Mouse (Mus musculus) myocyte (in vitro differentiated cells): ENCODE results near the gene Plxna1. TPM values are rescaled to one million over a fixed set of nuclear protein-coding genes. Genes with fewer than 3 reads are reported as not detected.

Experiments used
- H3K27me3 ChIP-seq: one replicate; pipeline ENCODE4 v1.6.1; 2011; ENCODE audit not compliant: control insufficient read depth, insufficient read depth, insufficient read length
- H3K36me3 ChIP-seq: one replicate; pipeline ENCODE4 v1.6.1; 2011; ENCODE audit not compliant: control insufficient read depth, insufficient read depth
- H3K4me2 ChIP-seq: one replicate; pipeline ENCODE4 v1.6.1; 2011; ENCODE audit warnings: low read depth, control low read depth
- H3K4me3 ChIP-seq: one replicate; pipeline ENCODE4 v1.5.1; 2011; ENCODE audit warnings: mild to moderate bottlenecking, control low read depth, moderate library complexity
- H3K79me2 ChIP-seq: one replicate; pipeline ENCODE4 v1.6.1; 2011; ENCODE audit not compliant: control insufficient read depth, insufficient read depth
- H3ac ChIP-seq: one replicate; pipeline ENCODE4 v1.6.1; 2011; ENCODE audit not compliant: control insufficient read depth, insufficient read length
- CEBPB ChIP-seq: IDR thresholded peaks from 2 replicates; pipeline ENCODE4 v1.6.1; 2011; ENCODE audit warnings: mild to moderate bottlenecking, moderate library complexity; ENCODE audit not compliant: poor library complexity, insufficient read depth, severe bottlenecking
- E2F4 ChIP-seq: IDR thresholded peaks from one replicate; pipeline ENCODE4 v1.6.1; 2011; ENCODE audit warnings: mild to moderate bottlenecking, control low read depth, moderate library complexity; ENCODE audit not compliant: insufficient read depth
- MAX ChIP-seq: IDR thresholded peaks from one replicate; pipeline ENCODE4 v1.6.1; 2011; ENCODE audit warnings: low read depth, mild to moderate bottlenecking, control low read depth
- MYOD1 ChIP-seq, 3 experiments: IDR thresholded peaks; one replicate each; pipeline ENCODE4 v1.6.1; 2011; ENCODE audit warnings: control low read depth in 2 of 3, low read depth in 2 of 3, mild to moderate bottlenecking in 2 of 3, moderate library complexity in 1 of 3; ENCODE audit not compliant: insufficient read length in 2 of 3, control insufficient read depth in 1 of 3
- MYOG ChIP-seq, 3 experiments: IDR thresholded peaks; one replicate each; pipeline ENCODE4 v1.6.1; 2011; ENCODE audit warnings: control low read depth in 2 of 3, low read depth in 2 of 3, mild to moderate bottlenecking in 2 of 3; ENCODE audit not compliant: insufficient read length in 2 of 3, control insufficient read depth in 1 of 3, insufficient read depth in 1 of 3
- POLR2A ChIP-seq: IDR thresholded peaks from one replicate; pipeline ENCODE4 v1.6.1; 2011; ENCODE audit warnings: low read depth, mild to moderate bottlenecking, control low read depth, moderate library complexity; ENCODE audit not compliant: insufficient read length
- POLR2AphosphoS2 ChIP-seq: IDR thresholded peaks from one replicate; pipeline ENCODE4 v1.6.1; 2011; ENCODE audit warnings: low read depth, control low read depth; ENCODE audit not compliant: insufficient read length
- REST ChIP-seq: IDR thresholded peaks from one replicate; pipeline ENCODE4 v1.6.1; 2011; ENCODE audit warnings: mild to moderate bottlenecking, control low read depth, moderate library complexity; ENCODE audit not compliant: insufficient read depth, insufficient read length
- SRF ChIP-seq: IDR thresholded peaks from one replicate; pipeline ENCODE4 v1.6.1; 2011; ENCODE audit warnings: low read depth; ENCODE audit not compliant: control insufficient read depth, insufficient read length
- TCF12 ChIP-seq: IDR thresholded peaks from one replicate; pipeline ENCODE4 v1.6.1; 2011; ENCODE audit warnings: mild to moderate bottlenecking, control low read depth; ENCODE audit not compliant: poor library complexity, insufficient read depth, severe bottlenecking
- TCF3 ChIP-seq: IDR thresholded peaks from one replicate; pipeline ENCODE4 v1.6.1; 2011; ENCODE audit warnings: low read depth, control low read depth; ENCODE audit not compliant: insufficient read length
- USF1 ChIP-seq: IDR thresholded peaks from one replicate; pipeline ENCODE4 v1.6.1; 2011; ENCODE audit warnings: low read depth, mild to moderate bottlenecking, control low read depth, moderate library complexity
- polyA plus RNA-seq: library from polyadenylated mRNA; unstranded; fragments of >200 nt; fragmentation: generic; extraction: Trizol; gene quantifications from one replicate; pipeline ENCODE4 v1.2.1, GENCODE M21; 2012; ENCODE audit warnings: missing spikeins

The Plxna1 gene
- polyA plus RNA-seq, 1 experiment: 64.4 TPM

GRCm38 (mm10) chr6:89286286-89286655, 76.1 kb downstream of the Plxna1 start:
- TF ChIP-seq MYOD1 (IDR thresholded peaks at IDR 0.05; ENCODE audit: control insufficient read depth in 1 of 3, insufficient read length in 2 of 3, low read depth in 2 of 3) (no peak), REST (no peak), POLR2AphosphoS2 (no peak), POLR2A (no peak), MAX (no peak), TCF3 (no peak), E2F4 (no peak), USF1 (no peak), CEBPB (no peak), MYOG (IDR thresholded peaks at IDR 0.05; ENCODE audit: control insufficient read depth in 1 of 3, insufficient read depth in 1 of 3, insufficient read length in 2 of 3, low read depth in 2 of 3) (no peak), TCF12 (no peak), SRF (no peak)
- H3K79me2 ChIP-seq: no peaks in the 10 kb centered on the region
- H3K4me3 ChIP-seq: no peak overlapping the region
- H3K4me2 ChIP-seq: no peak overlapping the region
- no peaks in the 10 kb centered on the region for H3K36me3 ChIP-seq
- H3K27me3 ChIP-seq: peaks cover 7% of the 10 kb centered on the region
- H3ac ChIP-seq: no peak overlapping the region

DNA sequence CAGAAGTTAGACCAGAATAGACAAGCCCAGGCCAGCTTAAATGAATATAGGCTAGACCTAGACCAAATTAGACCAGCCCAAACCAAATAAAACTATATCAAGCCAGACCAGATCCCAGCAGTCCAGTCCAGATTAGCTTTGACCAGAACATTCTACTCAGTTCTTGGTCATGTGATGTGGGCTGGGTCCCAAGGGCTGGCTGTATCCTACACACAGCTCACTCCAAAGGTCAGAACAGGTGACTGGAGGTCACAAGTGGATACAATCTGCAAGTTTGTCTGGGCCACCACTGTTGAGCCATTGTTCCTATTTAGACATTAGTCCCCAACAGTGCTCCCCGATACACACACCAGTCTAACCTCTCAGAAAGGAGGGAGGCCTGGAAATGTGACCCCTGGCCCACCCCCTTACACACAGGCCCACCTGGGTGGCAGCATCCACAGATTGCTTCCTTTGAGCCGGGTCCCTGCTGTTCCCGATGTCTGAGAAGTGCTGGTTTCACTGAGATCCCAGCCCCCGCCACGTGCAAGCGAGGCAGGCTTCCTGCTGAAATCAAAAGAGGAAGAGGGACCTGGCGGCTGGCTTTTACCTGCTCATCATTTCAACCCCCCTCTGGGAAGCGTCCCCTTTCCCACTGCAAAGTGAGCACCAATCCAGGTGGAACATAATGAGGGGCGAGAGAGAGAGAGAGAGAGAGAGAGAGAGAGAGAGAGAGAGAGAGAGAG, 76.7 kb downstream of the Plxna1 start:
- no peak overlapping the region for H3K4me3 ChIP-seq
- no peaks in the 10 kb centered on the region for H3K79me2 ChIP-seq
- TF ChIP-seq CEBPB (no peak), USF1 (no peak), MYOG (IDR thresholded peaks at IDR 0.05; ENCODE audit: control insufficient read depth in 1 of 3, insufficient read depth in 1 of 3, insufficient read length in 2 of 3, low read depth in 2 of 3) (no peak), POLR2AphosphoS2 (no peak), TCF12 (no peak), TCF3 (no peak), E2F4 (no peak), POLR2A (no peak), SRF (no peak), MAX (no peak), REST (no peak), MYOD1 (IDR thresholded peaks at IDR 0.05; ENCODE audit: control insufficient read depth in 1 of 3, insufficient read length in 2 of 3, low read depth in 2 of 3) (no peak)
- H3K4me2 ChIP-seq: no peak overlapping the region
- no peak overlapping the region for H3ac ChIP-seq
- peaks cover 5% of the 10 kb centered on the region for H3K27me3 ChIP-seq
- H3K36me3 ChIP-seq: no peaks in the 10 kb centered on the region

- TF ChIP-seq MYOD1 (IDR thresholded peaks at IDR 0.05; ENCODE audit: control insufficient read depth in 1 of 3, insufficient read length in 2 of 3, low read depth in 2 of 3): no peak
- TF ChIP-seq REST: no peak
- TF ChIP-seq POLR2A: no peak
These were observed 77.3 kb downstream of the Plxna1 start for GRCm38 (mm10) chr6:89285116-89285515.

GRCm38 (mm10) chr6:89283095-89283494, 79.3 kb downstream of the Plxna1 start:
- Histone ChIP-seq H3ac (no peak overlapping the region), H3K79me2 (no peaks in the 10 kb centered on the region), H3K36me3 (no peaks in the 10 kb centered on the region), H3K27me3 (peaks cover 6% of the 10 kb centered on the region), H3K4me2 (no peak overlapping the region), H3K4me3 (no peak overlapping the region)
- TF ChIP-seq TCF3 (no peak), E2F4 (no peak), CEBPB (no peak), POLR2AphosphoS2 (no peak), MYOD1 (IDR thresholded peaks at IDR 0.05; ENCODE audit: control insufficient read depth in 1 of 3, insufficient read length in 2 of 3, low read depth in 2 of 3) (no peak), USF1 (no peak), MYOG (IDR thresholded peaks at IDR 0.05; ENCODE audit: control insufficient read depth in 1 of 3, insufficient read depth in 1 of 3, insufficient read length in 2 of 3, low read depth in 2 of 3) (no peak), TCF12 (no peak), MAX (no peak), REST (no peak), POLR2A (no peak), SRF (no peak)

More at GRCm38 (mm10) chr6:89285116-89285515, 77.3 kb downstream of the Plxna1 start:
- H3K4me3 ChIP-seq: no peak overlapping the region
- H3K36me3 ChIP-seq: no peaks in the 10 kb centered on the region
- H3K79me2 ChIP-seq: no peaks in the 10 kb centered on the region
- peaks cover 6% of the 10 kb centered on the region for H3K27me3 ChIP-seq
- H3ac ChIP-seq: no peak overlapping the region
- no peak overlapping the region for H3K4me2 ChIP-seq

GRCm38 (mm10) chr6:89282626-89283025, 79.8 kb downstream of the Plxna1 start:
- TF ChIP-seq MYOG (IDR thresholded peaks at IDR 0.05; ENCODE audit: control insufficient read depth in 1 of 3, insufficient read depth in 1 of 3, insufficient read length in 2 of 3, low read depth in 2 of 3) (no peak), MAX (no peak), USF1 (no peak), SRF (no peak), POLR2AphosphoS2 (no peak), CEBPB (no peak), POLR2A (no peak), TCF3 (no peak), E2F4 (no peak), TCF12 (no peak)
- Histone ChIP-seq H3K79me2 (no peaks in the 10 kb centered on the region), H3K4me2 (no peak overlapping the region), H3ac (no peak overlapping the region), H3K36me3 (no peaks in the 10 kb centered on the region), H3K4me3 (no peak overlapping the region), H3K27me3 (peaks cover 6% of the 10 kb centered on the region)
